9 mouse cellular contexts compared by ENCODE assay signal in the genomic region with DNA sequence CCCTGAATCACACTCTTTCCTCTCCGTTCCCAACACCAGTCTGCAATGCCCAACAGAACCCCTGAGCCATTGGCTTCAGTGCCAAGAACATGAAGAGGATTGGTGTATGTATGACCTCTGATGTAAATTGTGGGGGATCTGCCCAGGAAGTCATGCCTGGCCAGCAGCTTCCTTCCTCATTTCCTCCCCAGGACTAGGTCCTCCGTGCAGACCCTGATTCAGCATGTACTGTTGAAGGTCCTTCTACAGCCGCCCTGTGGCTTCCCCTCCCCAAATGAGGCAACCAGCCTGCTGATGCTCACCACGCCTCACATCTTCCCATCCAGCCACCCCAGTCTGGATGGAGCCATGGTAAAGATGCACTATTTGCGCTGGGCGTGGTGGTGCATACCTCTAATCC. TPM values are rescaled to one million over a fixed set of nuclear protein-coding genes. Genes with fewer than 3 reads are reported as not detected.
DNase-seq lines count a peak whose midpoint lies in the region; ATAC-seq lines count a peak whose summit lies in the region.
"Had no signal": no experiment of that assay in that cellular context is flagged by ENCODE, and none has a peak within 500 bp of the region (broad histone marks: within the 10 kb centered on the region; RNA-seq: fewer than 3 reads in every experiment).

Trpm2 (minus strand) TSS at position 83 of the 400 bp plus-strand sequence.

- H3K4me2 ChIP-seq in kidney, embryonic 14.5 days (replicated peaks; ENCODE audit: low read depth, low read length): peak within 1 kb of the TSS; percentile 51
- H3K4me2 ChIP-seq in forebrain, embryonic 13.5 days: peak within 1 kb of the TSS; percentile 72
- H3K4me2 ChIP-seq in stomach, embryonic 15.5 days: peak within 1 kb of the TSS; percentile 66

- H3K4me3 ChIP-seq in kidney, embryonic 14.5 days (ENCODE audit: low read length): peak within 1 kb of the TSS; percentile 32
- peak within 1 kb of the TSS; percentile 40 for H3K4me3 ChIP-seq in forebrain, embryonic 13.5 days
- H3K4me3 ChIP-seq in stomach, embryonic 15.5 days (replicated peaks): peak within 1 kb of the TSS; percentile 29

- 0 out of 2 replicates have a peak within 1 kb of the TSS, but pooled peaks have one; percentile 4 for H3K9ac ChIP-seq in kidney, embryonic 14.5 days (ENCODE audit: low read depth, low read length)
- H3K9ac ChIP-seq in forebrain, embryonic 13.5 days: peak within 1 kb of the TSS; percentile 66
- no peak within 1 kb of the TSS for H3K9ac ChIP-seq in stomach, embryonic 15.5 days

- no peaks in the 10 kb centered on the region for H3K9me3 ChIP-seq in kidney, embryonic 14.5 days (ENCODE audit: control insufficient read depth, low read length)
- no peaks in the 10 kb centered on the region for H3K9me3 ChIP-seq in forebrain, embryonic 13.5 days (replicated peaks)
- H3K9me3 ChIP-seq in stomach, embryonic 15.5 days: no peaks in the 10 kb centered on the region
- H3K9me3 ChIP-seq: G1E had no signal

- no peaks in the 10 kb centered on the region for H3K4me1 ChIP-seq in kidney, embryonic 14.5 days (ENCODE audit: control insufficient read depth, insufficient read depth, low read length)
- H3K4me1 ChIP-seq in forebrain, embryonic 13.5 days: peaks cover 6% of the 10 kb centered on the region; the same call in 1 of the 2 replicates
- H3K4me1 ChIP-seq in stomach, embryonic 15.5 days: peaks cover 8% of the 10 kb centered on the region; the same call in 1 of the 2 replicates

- no peak for DNase-seq in kidney, adult 8-10 months
- no peak for DNase-seq in layer of hippocampus, postnatal 10 days (ENCODE audit: low spot score in 2 of 2)
- peak; percentile 21 for DNase-seq in lung, postnatal 14 days
- DNase-seq in urinary bladder, adult 18-20 months (ENCODE audit: low spot score in 2 of 2): no peak
- no peak for DNase-seq in kidney, postnatal 36 days

- no peak within 1 kb of the TSS for H3K27ac ChIP-seq in kidney, embryonic 14.5 days (ENCODE audit: low read depth, low read length)
- no peak within 1 kb of the TSS for H3K27ac ChIP-seq in forebrain, embryonic 13.5 days
- H3K27ac ChIP-seq in stomach, embryonic 15.5 days: no peak within 1 kb of the TSS

- WGBS in kidney, embryonic 14.5 days: 76% methylated on average over 6 of the region's 6 CpGs
- 95% methylated on average over 6 of the region's 6 CpGs for WGBS in forebrain, embryonic 13.5 days
- 81% methylated on average over 6 of the region's 6 CpGs for WGBS in stomach, embryonic 15.5 days

- H3K36me3 ChIP-seq in kidney, embryonic 14.5 days (ENCODE audit: control insufficient read depth, insufficient read depth, low read length): no peaks in the 10 kb centered on the region
- no peaks in the 10 kb centered on the region for H3K36me3 ChIP-seq in forebrain, embryonic 13.5 days (ENCODE audit: poor library complexity, severe bottlenecking)
- no peaks in the 10 kb centered on the region for H3K36me3 ChIP-seq in stomach, embryonic 15.5 days
- H3K36me3 ChIP-seq: G1E had no signal

- no peak for ATAC-seq in kidney, embryonic 14.5 days (ENCODE audit: low FRiP score, low TSS enrichment)
- ATAC-seq in forebrain, embryonic 13.5 days: no peak
- 0 out of 2 replicates have a peak, but pooled peaks have one; percentile 7 for ATAC-seq in stomach, embryonic 15.5 days (ENCODE audit: insufficient read depth, low FRiP score, low read depth)

- peaks cover 22% of the 10 kb centered on the region for H3K27me3 ChIP-seq in kidney, embryonic 14.5 days (ENCODE audit: control insufficient read depth, insufficient read depth, low read length)
- peaks cover 33% of the 10 kb centered on the region for H3K27me3 ChIP-seq in forebrain, embryonic 13.5 days
- H3K27me3 ChIP-seq in stomach, embryonic 15.5 days (replicated peaks): peaks cover 18% of the 10 kb centered on the region

RNA-seq across cellular contexts. Expression of gene Trpm2, which starts in this region (rescaled TPM):
- polyA plus RNA-seq in kidney, embryonic 14.5 days (2014; fragmentation: Nextera tagmentation; extraction: Ambion mirVana): 0.27 and 0.54 TPM in 2 replicates
- 1.4 and 1.6 TPM in 2 replicates for polyA plus RNA-seq in forebrain, embryonic 13.5 days (2015; fragmentation: Nextera tagmentation; extraction: Ambion mirVana)
- total RNA-seq in layer of hippocampus, postnatal 10 days (2021): 10 to 100 TPM; 26.0 to 27.3 TPM
- 1.2 TPM in 2 replicates for polyA plus RNA-seq in stomach, embryonic 15.5 days (2015; fragmentation: Nextera tagmentation; extraction: Ambion mirVana)
